Mouse (Mus musculus): ENCODE results near the gene Gna13. TPM values are rescaled to one million over a fixed set of nuclear protein-coding genes. Genes with fewer than 3 reads are reported as not detected.

Gna13 gene
- polyA plus RNA-seq, 2 experiments, result 9.4 to 13.1 TPM

DNA sequence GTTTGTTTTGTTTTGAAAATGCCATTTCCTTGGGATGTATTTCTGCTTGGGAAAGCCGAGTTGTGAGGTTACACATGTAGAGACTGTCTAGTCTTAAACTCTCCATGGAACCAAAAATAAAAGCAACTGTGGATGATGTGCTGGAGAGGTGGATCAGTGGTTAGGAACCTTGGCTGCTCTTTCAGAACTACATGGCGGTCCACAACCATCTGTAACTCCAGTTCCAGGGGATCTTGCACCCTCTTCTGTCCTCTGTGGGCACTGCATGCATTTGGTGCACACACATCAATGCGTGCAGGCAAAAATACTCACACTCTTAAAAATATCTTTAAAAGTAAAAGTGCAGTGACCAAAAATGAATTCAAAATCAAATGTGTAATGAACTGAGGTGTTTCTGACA is 78.5 kb downstream of the Gna13 start:
- Histone ChIP-seq H3K4me3 (ENCODE audit: insufficient read depth in 1 of 2, low read depth in 2 of 2, low read length in 2 of 2) (no peak overlapping the region), H3K27ac (no peak overlapping the region), H3K27me3 (ENCODE audit: control insufficient read depth, insufficient read depth, low read length) (no peaks in the 10 kb centered on the region), H3K36me3 (replicated peaks; ENCODE audit: control insufficient read depth, insufficient read depth, low read depth) (no peaks in the 10 kb centered on the region), H3K4me1 (replicated peaks; ENCODE audit: control insufficient read depth in 2 of 2, insufficient read depth in 2 of 2, low read length in 1 of 2) (peaks cover 16 to 20% of the 10 kb centered on the region in 2 experiments), H3K9me3 (ENCODE audit: control insufficient read depth, low read length) (no peaks in the 10 kb centered on the region), H3K9ac (replicated peaks) (no peak overlapping the region), H3K4me2 (ENCODE audit: low read depth) (no peak overlapping the region)
- DNase-seq (ENCODE audit: low read depth in 3 of 3, low spot score in 3 of 3), result no peak
- TF ChIP-seq CTCF (IDR thresholded peaks at IDR 0.05; ENCODE audit: low read depth) (peak; percentile 89), EP300 (IDR thresholded peaks at IDR 0.05; ENCODE audit: low read depth) (no peak)
- no peak for ATAC-seq (ENCODE audit: insufficient read depth)
- WGBS (ENCODE audit: insufficient replicate concordance), result 44% methylated on average over 3 of the region's 3 CpGs

DNA sequence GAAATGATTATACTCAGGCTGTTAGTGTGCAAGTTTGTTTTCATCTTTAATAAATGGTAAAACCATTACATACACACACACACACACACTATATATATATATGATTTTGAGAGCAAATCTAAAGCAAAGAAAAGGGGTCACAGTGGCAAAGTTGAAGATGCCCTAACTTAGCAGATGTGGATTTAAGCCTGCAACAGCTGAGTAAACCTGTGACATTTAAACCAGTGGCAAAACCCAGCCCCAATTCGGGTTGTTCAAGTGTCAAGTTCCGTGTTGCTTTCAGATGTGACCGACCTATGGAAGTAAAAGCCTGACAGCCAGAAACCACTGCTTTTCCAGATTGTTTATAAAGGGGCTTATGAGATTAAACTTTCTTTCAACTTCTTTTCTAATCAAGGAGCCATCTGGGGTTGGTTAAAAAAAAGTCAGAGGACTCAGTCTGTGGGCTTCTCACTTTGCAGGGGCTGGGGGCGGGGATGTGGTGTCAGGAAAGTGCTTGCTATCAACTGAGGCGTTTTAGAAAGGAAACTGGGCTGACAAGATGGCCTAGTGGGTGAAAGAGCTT is 79.6 kb downstream of the Gna13 start:
- TF ChIP-seq CTCF (IDR thresholded peaks at IDR 0.05; ENCODE audit: low read depth), result no peak
- no peak for TF ChIP-seq EP300 (IDR thresholded peaks at IDR 0.05; ENCODE audit: low read depth)
- H3K9ac ChIP-seq (replicated peaks), result no peak overlapping the region
- no peaks in the 10 kb centered on the region for H3K9me3 ChIP-seq (ENCODE audit: control insufficient read depth, low read length)
- DNase-seq (ENCODE audit: low read depth in 3 of 3, low spot score in 3 of 3) (no peak), ATAC-seq (ENCODE audit: insufficient read depth) (no peak)
- WGBS (ENCODE audit: insufficient replicate concordance), result 39% methylated on average over 5 of the region's 5 CpGs
- no peak overlapping the region for H3K4me3 ChIP-seq (ENCODE audit: insufficient read depth in 1 of 2, low read depth in 2 of 2, low read length in 2 of 2)
- no peak overlapping the region for H3K4me2 ChIP-seq (ENCODE audit: low read depth)
- H3K27ac ChIP-seq, result no peak overlapping the region
- no peaks in the 10 kb centered on the region for H3K36me3 ChIP-seq (replicated peaks; ENCODE audit: control insufficient read depth, insufficient read depth, low read depth)
- H3K27me3 ChIP-seq (ENCODE audit: control insufficient read depth, insufficient read depth, low read length), result no peaks in the 10 kb centered on the region
- H3K4me1 ChIP-seq (replicated peaks; ENCODE audit: control insufficient read depth in 2 of 2, insufficient read depth in 2 of 2, low read length in 1 of 2), result peaks cover 16 to 20% of the 10 kb centered on the region in 2 experiments

DNA sequence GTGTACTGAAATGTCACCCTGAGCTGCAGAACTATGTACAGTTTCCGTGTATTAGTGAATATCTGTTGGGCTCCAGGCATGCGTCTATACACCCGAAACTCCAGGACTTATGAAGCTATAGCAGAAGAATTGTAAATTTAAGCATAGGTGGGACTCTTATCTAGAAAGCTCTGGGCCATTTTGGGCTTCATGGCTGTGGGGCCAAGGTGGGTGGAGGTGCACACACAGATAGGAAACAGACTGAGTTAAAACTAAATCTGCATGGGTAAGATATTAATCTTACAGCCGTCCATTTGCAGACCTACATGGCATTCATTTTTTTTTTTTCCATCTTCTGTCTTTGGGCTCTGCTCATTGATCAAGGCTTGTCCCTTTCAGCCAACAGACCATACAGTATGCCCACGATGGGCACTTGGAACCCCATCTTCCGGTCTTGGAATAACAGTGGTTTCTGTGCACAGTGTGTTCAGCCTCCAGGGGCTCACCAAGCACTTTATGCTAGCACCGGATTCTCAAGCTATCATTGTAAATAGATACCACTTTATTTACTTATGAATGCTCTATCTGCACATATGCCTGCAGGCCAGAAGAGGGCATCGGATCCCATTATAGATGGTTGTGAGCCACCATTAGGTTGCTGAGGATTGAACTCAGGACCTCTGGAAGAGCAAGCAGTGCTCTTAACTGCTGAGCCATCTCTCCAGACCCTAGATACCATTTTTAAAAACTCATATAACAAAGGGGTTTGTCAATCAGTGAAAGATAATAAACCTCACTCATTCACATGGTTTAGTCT is 81.0 kb downstream of the Gna13 start:
- H3K9ac ChIP-seq (replicated peaks), result no peak overlapping the region
- H3K27ac ChIP-seq, result no peak overlapping the region
- peaks cover 16 to 20% of the 10 kb centered on the region in 2 experiments for H3K4me1 ChIP-seq (replicated peaks; ENCODE audit: control insufficient read depth in 2 of 2, insufficient read depth in 2 of 2, low read length in 1 of 2)
- H3K4me2 ChIP-seq (ENCODE audit: low read depth), result no peak overlapping the region
- TF ChIP-seq CTCF (IDR thresholded peaks at IDR 0.05; ENCODE audit: low read depth) (peak; percentile 51), EP300 (IDR thresholded peaks at IDR 0.05; ENCODE audit: low read depth) (peak; percentile 62)
- WGBS (ENCODE audit: insufficient replicate concordance), result 58% methylated on average over 8 of the region's 8 CpGs
- no peaks in the 10 kb centered on the region for H3K36me3 ChIP-seq (replicated peaks; ENCODE audit: control insufficient read depth, insufficient read depth, low read depth)
- H3K9me3 ChIP-seq (ENCODE audit: control insufficient read depth, low read length), result no peaks in the 10 kb centered on the region
- H3K4me3 ChIP-seq (ENCODE audit: insufficient read depth in 1 of 2, low read depth in 2 of 2, low read length in 2 of 2), result no peak overlapping the region
- ATAC-seq (ENCODE audit: insufficient read depth), result 0 out of 2 replicates have a peak, but pooled peaks have one; percentile 31
- no peak for DNase-seq (ENCODE audit: low read depth in 3 of 3, low spot score in 3 of 3)
- H3K27me3 ChIP-seq (ENCODE audit: control insufficient read depth, insufficient read depth, low read length), result no peaks in the 10 kb centered on the region

DNA sequence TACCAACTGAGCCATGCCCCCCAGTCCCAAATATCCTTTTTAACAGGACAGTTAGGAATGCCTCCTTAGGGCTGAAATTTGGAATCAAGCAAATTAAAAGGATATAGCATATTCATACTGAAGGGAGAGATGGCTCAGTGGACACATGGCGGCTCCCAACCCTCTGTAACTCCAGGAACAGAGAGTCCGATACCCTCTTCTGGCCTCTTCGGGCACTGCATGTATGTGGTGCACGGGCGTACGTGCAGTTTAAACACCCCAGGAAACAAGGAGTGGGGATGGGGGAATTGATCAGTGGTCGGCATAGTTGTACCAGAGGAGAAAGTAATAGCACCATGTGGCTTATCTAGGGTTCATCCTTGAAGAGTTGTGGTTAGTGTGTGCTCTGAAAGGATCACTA is 82.0 kb downstream of the Gna13 start:
- DNase-seq (ENCODE audit: low read depth in 3 of 3, low spot score in 3 of 3) (no peak), ATAC-seq (ENCODE audit: insufficient read depth) (no peak)
- Histone ChIP-seq H3K9me3 (ENCODE audit: control insufficient read depth, low read length) (no peaks in the 10 kb centered on the region), H3K27ac (no peak overlapping the region), H3K4me3 (ENCODE audit: insufficient read depth in 1 of 2, low read depth in 2 of 2, low read length in 2 of 2) (no peak overlapping the region), H3K9ac (replicated peaks) (no peak overlapping the region), H3K4me2 (ENCODE audit: low read depth) (no peak overlapping the region), H3K36me3 (replicated peaks; ENCODE audit: control insufficient read depth, insufficient read depth, low read depth) (peaks cover 3% of the 10 kb centered on the region; the same call in 1 of the 2 replicates), H3K27me3 (ENCODE audit: control insufficient read depth, insufficient read depth, low read length) (no peaks in the 10 kb centered on the region), H3K4me1 (replicated peaks; ENCODE audit: control insufficient read depth in 2 of 2, insufficient read depth in 2 of 2, low read length in 1 of 2) (peaks cover 16 to 19% of the 10 kb centered on the region in 2 experiments)
- WGBS (ENCODE audit: insufficient replicate concordance), result 47% methylated on average over 7 of the region's 7 CpGs
- TF ChIP-seq CTCF (IDR thresholded peaks at IDR 0.05; ENCODE audit: low read depth) (peak; percentile 79), EP300 (IDR thresholded peaks at IDR 0.05; ENCODE audit: low read depth) (no peak)

DNA sequence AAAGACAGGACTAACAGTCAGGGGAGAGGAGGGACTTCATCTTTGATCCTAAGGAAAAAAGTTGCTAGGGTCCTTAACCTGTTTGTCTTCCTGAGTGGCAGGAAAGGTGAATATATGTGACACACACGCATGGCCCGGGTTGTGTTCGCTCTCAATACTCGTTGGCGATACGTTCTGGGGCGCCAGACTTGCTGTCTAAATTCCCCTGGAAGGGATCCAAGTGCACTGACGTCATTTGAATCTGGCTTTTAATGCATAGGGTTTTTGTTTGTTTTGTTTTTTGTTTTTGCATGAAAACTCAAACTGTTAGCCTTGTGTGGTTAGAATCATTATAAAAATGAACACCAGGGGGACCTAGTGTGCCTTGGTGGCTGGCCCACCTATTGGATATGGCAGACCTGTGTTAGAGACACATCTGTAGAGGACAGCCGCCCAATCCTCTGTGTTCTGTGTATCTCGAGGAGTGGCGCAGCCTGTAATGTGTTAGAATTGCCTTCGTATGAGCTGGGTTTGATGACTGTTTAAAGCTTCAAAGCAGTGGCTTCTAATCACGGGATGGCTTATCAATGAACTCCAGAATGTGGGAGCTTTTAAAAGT is 82.9 kb downstream of the Gna13 start:
- DNase-seq (ENCODE audit: low read depth in 3 of 3, low spot score in 3 of 3) (peak; percentile 44 to 55 (median 50)), ATAC-seq (ENCODE audit: insufficient read depth) (peak; percentile 68)
- peak; percentile 27; the same call in 1 of the 2 replicates for TF ChIP-seq EP300 (IDR thresholded peaks at IDR 0.05; ENCODE audit: low read depth)
- TF ChIP-seq CTCF (IDR thresholded peaks at IDR 0.05; ENCODE audit: low read depth), result peak; percentile 89
- Histone ChIP-seq H3K4me2 (ENCODE audit: low read depth) (no peak overlapping the region), H3K9me3 (ENCODE audit: control insufficient read depth, low read length) (no peaks in the 10 kb centered on the region), H3K4me1 (replicated peaks; ENCODE audit: control insufficient read depth in 2 of 2, insufficient read depth in 2 of 2, low read length in 1 of 2) (peaks cover 12 to 14% of the 10 kb centered on the region in 2 experiments), H3K9ac (replicated peaks) (no peak overlapping the region), H3K4me3 (ENCODE audit: insufficient read depth in 1 of 2, low read depth in 2 of 2, low read length in 2 of 2) (no peak overlapping the region), H3K36me3 (replicated peaks; ENCODE audit: control insufficient read depth, insufficient read depth, low read depth) (peaks cover 10% of the 10 kb centered on the region), H3K27me3 (ENCODE audit: control insufficient read depth, insufficient read depth, low read length) (no peaks in the 10 kb centered on the region), H3K27ac (no peak overlapping the region)
- WGBS (ENCODE audit: insufficient replicate concordance), result 45% methylated on average over 13 of the region's 13 CpGs

Other genes with a start within 250 kb of the Gna13 start
- not detected in 2 replicates for gene E030025P04Rik, start 218.5 kb upstream of the Gna13 start, polyA plus RNA-seq (2012; rRNA removed)
- not detected in 2 replicates for gene E030025P04Rik, start 218.5 kb upstream of the Gna13 start, polyA plus RNA-seq (2014; fragmentation: Nextera tagmentation; extraction: Ambion mirVana)
- gene Rgs9, start 64.7 kb upstream of the Gna13 start, polyA plus RNA-seq (2012; rRNA removed), result 0.04 and 0.09 TPM in 2 replicates
- gene Rgs9, start 64.7 kb upstream of the Gna13 start, polyA plus RNA-seq (2014; fragmentation: Nextera tagmentation; extraction: Ambion mirVana), result not detected in 2 replicates
- gene 9930022D16Rik, start 51.1 kb downstream of the Gna13 start, polyA plus RNA-seq (2012; rRNA removed), result not detected in 2 replicates
- gene 9930022D16Rik, start 51.1 kb downstream of the Gna13 start, polyA plus RNA-seq (2014; fragmentation: Nextera tagmentation; extraction: Ambion mirVana), result not detected in 2 replicates
- 10.0 and 13.1 TPM in 2 replicates for gene Amz2, start 63.1 kb downstream of the Gna13 start, polyA plus RNA-seq (2012; rRNA removed)
- 12.2 and 12.6 TPM in 2 replicates for gene Amz2, start 63.1 kb downstream of the Gna13 start, polyA plus RNA-seq (2014; fragmentation: Nextera tagmentation; extraction: Ambion mirVana)
- gene Arsg, start 110.5 kb downstream of the Gna13 start, polyA plus RNA-seq (2012; rRNA removed), result 2.1 and 2.3 TPM in 2 replicates
- gene Arsg, start 110.5 kb downstream of the Gna13 start, polyA plus RNA-seq (2014; fragmentation: Nextera tagmentation; extraction: Ambion mirVana), result 3.4 and 3.8 TPM in 2 replicates
- 5.8 and 8.0 TPM in 2 replicates for gene Slc16a6, start 110.8 kb downstream of the Gna13 start, polyA plus RNA-seq (2012; rRNA removed)
- 39.0 and 39.5 TPM in 2 replicates for gene Slc16a6, start 110.8 kb downstream of the Gna13 start, polyA plus RNA-seq (2014; fragmentation: Nextera tagmentation; extraction: Ambion mirVana)
- gene Wipi1, start 249.1 kb downstream of the Gna13 start, polyA plus RNA-seq (2012; rRNA removed), result 8.3 and 11.9 TPM in 2 replicates
- gene Wipi1, start 249.1 kb downstream of the Gna13 start, polyA plus RNA-seq (2014; fragmentation: Nextera tagmentation; extraction: Ambion mirVana), result 9.0 and 13.4 TPM in 2 replicates